Mouse (Mus musculus) midbrain, embryonic 14.5 days (tissue): ENCODE data around the gene Dcaf17. TPM values are rescaled to one million over a fixed set of nuclear protein-coding genes. Genes with fewer than 3 reads are reported as not detected.

Experiments
- ATAC-seq: fragments of 200-750 bp; cut with Nextera tagmentation; 2 replicates; pipeline ENCODE4 v1.8.0; 2017; ENCODE audit warnings: moderate number of reproducible peaks, moderate library complexity; ENCODE audit not compliant: low FRiP score, low TSS enrichment
- DNase-seq: peaks from one replicate; pipeline ENCODE4 v3.0.0-alpha.2; 2015
- H3K27ac ChIP-seq: fragments of 300-500 bp; sonication (generic); replicated peaks from 2 replicates; pipeline ENCODE4 v1.5.1; 2014; ENCODE audit warnings: mild to moderate bottlenecking, low read depth, low read length, moderate library complexity
- H3K27me3 ChIP-seq: fragments of 300-500 bp; sonication (generic); 2 replicates; pipeline ENCODE4 v1.6.1; 2014; ENCODE audit warnings: low read length, control low read depth, mixed read lengths; ENCODE audit not compliant: control insufficient read depth, insufficient read depth
- H3K36me3 ChIP-seq: fragments of 300-500 bp; sonication (generic); 2 replicates; pipeline ENCODE4 v1.6.1; 2014; ENCODE audit warnings: low read length, control low read depth; ENCODE audit not compliant: control insufficient read depth, insufficient read depth
- H3K4me1 ChIP-seq: fragments of 300-500 bp; sonication (generic); 2 replicates; pipeline ENCODE4 v1.6.1; 2014; ENCODE audit warnings: mild to moderate bottlenecking, antibody characterized with exemption, low read length, control low read depth; ENCODE audit not compliant: control insufficient read depth, insufficient read depth
- H3K4me2 ChIP-seq: fragments of 300-500 bp; sonication (generic); 2 replicates; pipeline ENCODE4 v1.6.1; 2014; ENCODE audit warnings: mild to moderate bottlenecking, low read length, moderate library complexity
- H3K4me3 ChIP-seq: fragments of 300-500 bp; sonication (generic); replicated peaks from 2 replicates; pipeline ENCODE4 v1.5.1; 2014; ENCODE audit warnings: low read depth, low read length
- H3K9ac ChIP-seq: fragments of 300-500 bp; sonication (generic); replicated peaks from 2 replicates; pipeline ENCODE4 v1.6.1; 2014; ENCODE audit warnings: mild to moderate bottlenecking, low read length, moderate library complexity
- H3K9me3 ChIP-seq: fragments of 300-500 bp; sonication (generic); 2 replicates; pipeline ENCODE4 v1.6.1; 2016; ENCODE audit warnings: low read length, control low read depth, mixed read lengths; ENCODE audit not compliant: control insufficient read depth
- WGBS: fragments of 180-500 bp; shearing (Covaris S2); extraction: QIAGEN DNeasy Blood & Tissue Kit; methylation state at CpG from one replicate; pipeline ENCODE4 v1.1.7; 2014; 5-methylcytosine and 5-hydroxymethylcytosine counted together
- polyA plus RNA-seq: library from polyadenylated mRNA; unstranded; fragments of >200 nt; fragmentation: Nextera tagmentation; extraction: Ambion mirVana; gene quantifications from 2 replicates; pipeline ENCODE4 v1.2.1, GENCODE M21; 2014

The Dcaf17 gene
- polyA plus RNA-seq, 1 experiment from 2014 or later, result 33.3 TPM

DNA sequence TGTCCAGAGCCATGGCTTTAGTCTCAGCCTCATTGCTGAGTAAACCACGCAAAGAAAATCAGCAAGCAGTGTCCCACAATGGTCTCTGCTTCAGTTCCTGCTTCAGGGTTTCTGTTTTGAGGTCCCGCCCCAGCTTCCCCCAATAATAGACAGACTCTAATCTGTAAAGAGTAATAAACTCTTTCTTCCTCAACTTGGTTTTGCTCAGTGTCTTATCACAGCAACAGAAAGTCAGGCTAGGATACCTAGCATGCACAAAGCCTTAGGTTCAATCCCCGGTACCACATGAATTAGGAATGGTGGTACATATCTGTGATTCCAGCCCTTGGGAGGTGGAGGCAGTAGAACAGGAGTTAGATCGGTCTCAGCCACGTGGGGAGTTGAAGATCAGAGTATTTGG is 79.7 kb downstream of the Dcaf17 start:
- Histone ChIP-seq H3K36me3 (no peaks in the 10 kb centered on the region), H3K4me1 (no peaks in the 10 kb centered on the region), H3K27me3 (no peaks in the 10 kb centered on the region), H3K9ac (no peak overlapping the region), H3K4me2 (no peak overlapping the region), H3K4me3 (no peak overlapping the region), H3K27ac (no peak overlapping the region), H3K9me3 (no peaks in the 10 kb centered on the region)
- no peak for ATAC-seq
- no peak for DNase-seq
- 80% methylated on average over 5 of the region's 5 CpGs for WGBS

DNA sequence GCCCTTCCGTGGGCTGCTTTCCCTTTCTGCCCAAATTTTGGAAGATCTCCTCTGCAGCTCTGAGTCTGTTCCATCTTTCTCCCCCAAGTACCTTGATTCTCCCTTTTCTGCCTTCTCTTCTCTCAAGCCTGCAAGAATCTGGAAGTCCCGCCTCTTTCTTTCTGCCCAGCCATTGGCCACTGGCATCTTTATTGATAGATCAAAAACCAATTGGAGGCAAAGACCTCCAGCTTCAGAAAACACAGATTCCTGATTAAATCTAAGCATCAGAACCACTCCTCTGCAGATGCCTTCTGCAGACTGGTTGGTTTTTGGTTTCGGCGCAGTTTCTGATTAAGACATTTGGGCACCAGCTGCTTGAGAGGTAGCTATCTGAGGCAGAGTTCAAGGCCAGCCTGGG is 85.5 kb downstream of the Dcaf17 start:
- H3K27me3 ChIP-seq, result no peaks in the 10 kb centered on the region
- H3K4me2 ChIP-seq, result no peak overlapping the region
- WGBS, result 79% methylated on average over 4 of the region's 4 CpGs
- no peak for ATAC-seq
- no peaks in the 10 kb centered on the region for H3K4me1 ChIP-seq
- H3K9ac ChIP-seq, result no peak overlapping the region
- H3K4me3 ChIP-seq, result no peak overlapping the region
- no peaks in the 10 kb centered on the region for H3K9me3 ChIP-seq
- DNase-seq, result peak; percentile 19
- no peaks in the 10 kb centered on the region for H3K36me3 ChIP-seq
- no peak overlapping the region for H3K27ac ChIP-seq

DNA sequence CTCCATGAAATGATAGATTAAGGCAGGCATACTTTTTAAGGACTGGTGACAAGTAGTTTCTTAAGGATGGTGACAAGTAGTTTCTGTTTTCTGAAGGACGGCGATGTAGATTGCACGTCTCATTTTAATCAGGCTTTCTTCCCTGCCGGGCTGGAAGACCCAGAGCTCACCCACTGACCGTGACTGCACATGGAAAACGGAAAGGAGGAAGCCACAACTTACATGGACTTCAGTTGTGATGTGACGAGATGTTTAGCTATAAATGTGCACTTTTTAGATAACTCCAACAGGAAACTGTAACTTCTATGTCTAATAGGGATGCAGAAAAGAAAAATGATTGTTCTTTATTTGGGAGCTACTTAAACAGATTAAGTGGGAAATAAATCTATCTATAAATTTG is 87.3 kb downstream of the Dcaf17 start:
- Histone ChIP-seq H3K4me1 (no peaks in the 10 kb centered on the region), H3K9me3 (no peaks in the 10 kb centered on the region), H3K4me3 (no peak overlapping the region), H3K4me2 (no peak overlapping the region), H3K36me3 (no peaks in the 10 kb centered on the region), H3K9ac (no peak overlapping the region), H3K27me3 (no peaks in the 10 kb centered on the region), H3K27ac (no peak overlapping the region)
- no peak for ATAC-seq
- WGBS, result 65% methylated on average over 7 of the region's 7 CpGs
- DNase-seq, result no peak

DNA sequence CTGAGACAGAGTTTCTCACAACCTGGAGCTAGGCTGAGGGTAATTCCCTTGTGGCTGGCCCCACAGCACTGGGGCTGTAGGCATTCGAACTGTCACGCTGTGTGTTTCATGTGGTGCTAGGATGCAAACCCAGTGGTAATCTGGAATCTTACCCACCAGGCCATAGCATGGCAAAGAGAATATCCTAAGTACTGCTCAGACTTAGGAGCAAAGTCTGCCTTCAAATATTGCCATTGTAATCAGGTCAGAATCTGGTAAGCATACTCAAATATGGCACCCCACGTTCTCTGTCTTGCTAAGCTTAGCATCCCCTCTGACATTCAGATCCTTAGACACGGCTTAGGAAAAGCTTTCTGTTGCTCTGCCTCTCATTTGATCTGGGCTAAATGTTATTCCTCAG is 90.7 kb downstream of the Dcaf17 start:
- Histone ChIP-seq H3K9ac (no peak overlapping the region), H3K4me1 (no peaks in the 10 kb centered on the region), H3K36me3 (no peaks in the 10 kb centered on the region), H3K27me3 (no peaks in the 10 kb centered on the region), H3K27ac (no peak overlapping the region), H3K4me2 (no peak overlapping the region), H3K9me3 (no peaks in the 10 kb centered on the region), H3K4me3 (no peak overlapping the region)
- ATAC-seq, result no peak
- DNase-seq, result no peak
- 91% methylated on average over 4 of the region's 4 CpGs for WGBS

DNA sequence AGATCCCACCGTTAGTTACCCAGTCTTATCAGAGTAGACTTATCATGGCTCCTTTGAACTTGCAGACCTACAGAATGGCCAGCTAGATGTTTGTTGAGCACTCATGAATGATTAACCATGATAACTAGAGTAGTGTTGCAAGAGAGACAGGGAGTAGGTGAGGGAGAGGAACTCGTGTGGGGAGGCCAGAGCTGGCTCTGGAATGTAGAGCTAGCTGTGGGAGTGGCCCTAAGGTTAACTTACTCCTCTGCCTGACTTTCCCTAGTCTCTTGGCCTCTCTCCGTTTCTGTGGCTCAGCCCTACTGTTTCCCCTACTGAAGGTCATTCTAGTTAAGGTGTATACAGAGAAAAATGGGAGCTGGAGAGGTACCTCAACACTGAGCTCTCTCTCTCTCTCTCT is 91.1 kb downstream of the Dcaf17 start:
- WGBS, result 71% methylated on average over 3 of the region's 3 CpGs
- DNase-seq (no peak), ATAC-seq (no peak)
- H3K4me2 ChIP-seq, result no peak overlapping the region
- H3K27me3 ChIP-seq, result no peaks in the 10 kb centered on the region
- no peak overlapping the region for H3K27ac ChIP-seq
- H3K4me3 ChIP-seq, result no peak overlapping the region
- no peak overlapping the region for H3K9ac ChIP-seq
- no peaks in the 10 kb centered on the region for H3K9me3 ChIP-seq
- no peaks in the 10 kb centered on the region for H3K36me3 ChIP-seq
- no peaks in the 10 kb centered on the region for H3K4me1 ChIP-seq

DNA sequence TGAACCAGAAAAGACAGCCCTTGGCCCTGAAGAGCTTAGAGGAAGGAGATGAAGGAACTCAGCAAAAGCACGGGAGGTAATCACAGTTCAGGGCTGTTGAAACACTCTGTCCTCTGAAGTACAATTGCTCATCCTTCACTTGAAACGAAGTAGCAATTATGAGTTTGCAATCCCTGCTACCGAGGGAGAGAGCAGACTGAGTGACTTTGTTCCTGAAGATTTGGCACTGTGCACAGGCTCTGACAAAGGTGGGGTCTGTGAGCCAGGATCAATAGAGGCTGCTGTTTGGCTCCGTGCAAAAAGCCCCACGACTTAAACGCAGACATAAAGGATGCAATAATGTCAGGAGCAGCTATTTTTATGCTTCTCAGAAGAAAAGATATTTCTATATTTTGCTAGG is 92.7 kb downstream of the Dcaf17 start:
- no peak overlapping the region for H3K27ac ChIP-seq
- H3K4me1 ChIP-seq, result no peaks in the 10 kb centered on the region
- DNase-seq (peak; percentile 20), ATAC-seq (no peak)
- no peak overlapping the region for H3K4me2 ChIP-seq
- H3K27me3 ChIP-seq, result no peaks in the 10 kb centered on the region
- 47% methylated on average over 6 of the region's 6 CpGs for WGBS
- H3K9ac ChIP-seq, result no peak overlapping the region
- H3K4me3 ChIP-seq, result no peak overlapping the region
- H3K36me3 ChIP-seq, result no peaks in the 10 kb centered on the region
- H3K9me3 ChIP-seq, result no peaks in the 10 kb centered on the region

Other genes starting within 250 kb of the Dcaf17 start
- gene Tlk1, start 229.6 kb upstream of the Dcaf17 start, polyA plus RNA-seq, result 23.6 and 27.5 TPM in 2 replicates
- gene Mettl8, start 255 bp downstream of the Dcaf17 start, polyA plus RNA-seq, result 9.6 and 13.8 TPM in 2 replicates
- 1.6 and 1.7 TPM in 2 replicates for gene Cybrd1, start 62.6 kb downstream of the Dcaf17 start, polyA plus RNA-seq
- 184 and 231 TPM in 2 replicates for gene Dync1i2, start 156.4 kb downstream of the Dcaf17 start, polyA plus RNA-seq